Mouse (Mus musculus): ENCODE data around the gene Krt86. TPM values are rescaled to one million over a fixed set of nuclear protein-coding genes. Genes with fewer than 3 reads are reported as not detected.

Gene Krt86
- polyA plus RNA-seq, 1 experiment from 2014 or later = not detected

DNA sequence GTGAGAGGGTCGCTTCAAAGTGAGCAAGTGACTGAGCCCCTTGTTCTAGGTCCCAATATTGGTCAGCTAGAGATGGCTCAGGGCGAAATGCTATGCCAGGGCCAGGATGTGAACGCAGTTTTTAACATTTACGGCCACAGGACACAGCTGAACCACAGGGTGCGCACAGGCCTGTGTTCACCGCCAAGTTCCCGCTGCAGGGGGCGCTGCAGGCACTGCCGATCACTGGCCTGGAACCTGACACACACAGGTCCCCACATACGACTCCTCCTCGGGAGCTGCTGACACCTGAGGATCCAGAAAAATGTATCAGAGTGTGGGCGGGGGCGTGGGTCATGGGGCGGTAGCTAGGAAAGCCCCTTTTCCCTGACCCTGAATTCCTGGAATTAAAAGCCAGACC lies 14.0 kb upstream of the Krt86 start:
- Histone ChIP-seq H3K9ac (no peak overlapping the region), H3K36me3 (no peaks in the 10 kb centered on the region), H3K4me3 (no peak overlapping the region), H3K27me3 (replicated peaks) (no peaks in the 10 kb centered on the region), H3K9me3 (replicated peaks) (no peaks in the 10 kb centered on the region), H3K4me1 (no peaks in the 10 kb centered on the region), H3K4me2 (no peak overlapping the region), H3K27ac (no peak overlapping the region)
- no peak for ATAC-seq
- WGBS (ENCODE audit: insufficient replicate concordance) = 65% methylated on average over 14 of the region's 14 CpGs

DNA sequence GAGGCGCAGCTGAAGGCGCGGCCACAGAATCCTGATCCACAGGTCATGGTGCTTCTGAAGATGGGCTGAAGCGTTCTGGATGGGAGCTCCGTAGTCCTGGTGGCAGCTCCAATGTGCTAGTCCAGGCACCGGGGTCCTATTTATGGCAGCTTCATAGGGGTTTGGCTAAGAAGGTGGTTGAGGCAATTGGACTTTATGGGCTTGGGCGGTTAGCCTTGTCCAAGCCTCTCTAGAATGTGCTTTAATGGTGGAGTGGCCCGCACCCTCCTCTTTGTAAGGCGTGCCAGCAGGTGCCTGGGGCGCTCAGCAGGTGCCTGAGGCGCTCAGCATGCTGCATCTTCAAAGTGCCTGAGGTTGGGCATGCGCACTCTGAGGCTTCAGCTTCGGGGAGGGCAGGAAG lies 9.6 kb upstream of the Krt86 start, which contains the start of gene Krt81:
TSS of gene Krt81 (minus strand) at position 101 of the 400 bp plus-strand sequence.
- H3K27ac ChIP-seq = no peak within 1 kb of the TSS
- no peaks in the 10 kb centered on the region for H3K36me3 ChIP-seq
- H3K4me3 ChIP-seq = no peak within 1 kb of the TSS
- no peaks in the 10 kb centered on the region for H3K4me1 ChIP-seq
- no peak for ATAC-seq
- 64% methylated on average over 13 of the region's 13 CpGs for WGBS (ENCODE audit: insufficient replicate concordance)
- H3K27me3 ChIP-seq (replicated peaks) = no peaks in the 10 kb centered on the region
- no peak within 1 kb of the TSS for H3K9ac ChIP-seq
- no peak within 1 kb of the TSS for H3K4me2 ChIP-seq
- no peaks in the 10 kb centered on the region for H3K9me3 ChIP-seq (replicated peaks)

GRCm38 (mm10) chr15:101469093-101469492 lies 4.2 kb upstream of the Krt86 start:
- H3K27me3 ChIP-seq (replicated peaks) = no peaks in the 10 kb centered on the region
- H3K9ac ChIP-seq = no peak overlapping the region
- H3K27ac ChIP-seq = no peak overlapping the region
- H3K4me3 ChIP-seq = no peak overlapping the region
- no peaks in the 10 kb centered on the region for H3K36me3 ChIP-seq
- ATAC-seq = no peak
- H3K4me2 ChIP-seq = no peak overlapping the region
- H3K4me1 ChIP-seq = no peaks in the 10 kb centered on the region
- WGBS (ENCODE audit: insufficient replicate concordance) = 50% methylated on average over 4 of the region's 4 CpGs
- no peaks in the 10 kb centered on the region for H3K9me3 ChIP-seq (replicated peaks)

GRCm38 (mm10) chr15:101479007-101479665 lies 5.9 kb downstream of the Krt86 start:
- H3K9ac ChIP-seq = no peak overlapping the region
- WGBS (ENCODE audit: insufficient replicate concordance) = 10% methylated on average over 31 of the region's 31 CpGs
- peak overlapping the region; percentile 48 for H3K4me2 ChIP-seq
- no peaks in the 10 kb centered on the region for H3K9me3 ChIP-seq (replicated peaks)
- peaks cover 9% of the 10 kb centered on the region; the same call in 1 of the 2 replicates for H3K4me1 ChIP-seq
- H3K36me3 ChIP-seq = no peaks in the 10 kb centered on the region
- no peak overlapping the region for H3K27ac ChIP-seq
- peaks cover 28% of the 10 kb centered on the region for H3K27me3 ChIP-seq (replicated peaks)
- ATAC-seq = no peak
- peak overlapping the region; percentile 16; the same call in 1 of the 2 replicates for H3K4me3 ChIP-seq

- peaks cover 28% of the 10 kb centered on the region for H3K27me3 ChIP-seq (replicated peaks)
- peaks cover 9% of the 10 kb centered on the region for H3K4me1 ChIP-seq
- WGBS (ENCODE audit: insufficient replicate concordance) = 32% methylated on average over 11 of the region's 11 CpGs
- H3K9me3 ChIP-seq (replicated peaks) = no peaks in the 10 kb centered on the region
- no peaks in the 10 kb centered on the region for H3K36me3 ChIP-seq
- no peak overlapping the region for H3K27ac ChIP-seq
- ATAC-seq = no peak
- no peak overlapping the region for H3K9ac ChIP-seq
- peak overlapping the region; percentile 48 for H3K4me2 ChIP-seq
- H3K4me3 ChIP-seq = no peak overlapping the region
Measured at GRCm38 (mm10) chr15:101479666-101480060, 6.4 kb downstream of the Krt86 start.

GRCm38 (mm10) chr15:101482056-101482455 lies 8.8 kb downstream of the Krt86 start:
- H3K27me3 ChIP-seq (replicated peaks) = peaks cover 28% of the 10 kb centered on the region
- WGBS (ENCODE audit: insufficient replicate concordance) = 27% methylated on average over 4 of the region's 4 CpGs
- ATAC-seq = no peak
- no peak overlapping the region for H3K9ac ChIP-seq
- no peaks in the 10 kb centered on the region for H3K9me3 ChIP-seq (replicated peaks)
- no peak overlapping the region for H3K27ac ChIP-seq
- no peak overlapping the region for H3K4me2 ChIP-seq
- no peak overlapping the region for H3K4me3 ChIP-seq
- peaks cover 9% of the 10 kb centered on the region for H3K4me1 ChIP-seq
- no peaks in the 10 kb centered on the region for H3K36me3 ChIP-seq

- Histone ChIP-seq H3K4me3 (no peak overlapping the region), H3K4me2 (no peak overlapping the region), H3K9me3 (replicated peaks) (no peaks in the 10 kb centered on the region), H3K36me3 (no peaks in the 10 kb centered on the region), H3K9ac (no peak overlapping the region), H3K4me1 (peaks cover 9% of the 10 kb centered on the region), H3K27me3 (replicated peaks) (peaks cover 19% of the 10 kb centered on the region), H3K27ac (no peak overlapping the region)
- WGBS (ENCODE audit: insufficient replicate concordance) = 91% methylated on average over 1 of the region's 1 CpGs
- no peak for ATAC-seq
Measured at GRCm38 (mm10) chr15:101483646-101484045, 10.4 kb downstream of the Krt86 start.

DNA sequence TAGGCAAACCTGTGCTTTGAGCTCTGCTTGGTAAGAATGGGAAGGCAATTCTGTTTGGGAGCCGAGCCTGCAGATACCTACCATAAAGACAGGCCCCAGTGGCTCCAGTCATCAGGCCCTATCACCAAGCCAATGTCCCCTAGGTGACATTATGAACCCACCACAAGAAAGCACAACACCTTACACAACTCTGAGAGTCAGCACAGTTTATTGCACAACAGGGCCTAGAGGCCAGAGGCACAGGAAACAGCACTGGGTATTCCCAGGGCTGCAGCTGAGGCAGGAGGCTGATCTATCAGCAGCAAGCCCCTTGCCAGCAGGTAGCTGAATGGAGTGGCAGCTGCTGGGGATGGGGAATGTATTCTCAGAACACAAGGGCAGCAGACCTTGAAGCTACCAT lies 11.7 kb downstream of the Krt86 start:
- Histone ChIP-seq H3K9me3 (replicated peaks) (no peaks in the 10 kb centered on the region), H3K4me3 (no peak overlapping the region), H3K36me3 (no peaks in the 10 kb centered on the region), H3K9ac (no peak overlapping the region), H3K4me2 (no peak overlapping the region), H3K4me1 (no peaks in the 10 kb centered on the region; the same call in 1 of the 2 replicates), H3K27me3 (replicated peaks) (peaks cover 6% of the 10 kb centered on the region), H3K27ac (no peak overlapping the region)
- no peak for ATAC-seq
- 39% methylated on average over 1 of the region's 1 CpGs for WGBS (ENCODE audit: insufficient replicate concordance)

DNA sequence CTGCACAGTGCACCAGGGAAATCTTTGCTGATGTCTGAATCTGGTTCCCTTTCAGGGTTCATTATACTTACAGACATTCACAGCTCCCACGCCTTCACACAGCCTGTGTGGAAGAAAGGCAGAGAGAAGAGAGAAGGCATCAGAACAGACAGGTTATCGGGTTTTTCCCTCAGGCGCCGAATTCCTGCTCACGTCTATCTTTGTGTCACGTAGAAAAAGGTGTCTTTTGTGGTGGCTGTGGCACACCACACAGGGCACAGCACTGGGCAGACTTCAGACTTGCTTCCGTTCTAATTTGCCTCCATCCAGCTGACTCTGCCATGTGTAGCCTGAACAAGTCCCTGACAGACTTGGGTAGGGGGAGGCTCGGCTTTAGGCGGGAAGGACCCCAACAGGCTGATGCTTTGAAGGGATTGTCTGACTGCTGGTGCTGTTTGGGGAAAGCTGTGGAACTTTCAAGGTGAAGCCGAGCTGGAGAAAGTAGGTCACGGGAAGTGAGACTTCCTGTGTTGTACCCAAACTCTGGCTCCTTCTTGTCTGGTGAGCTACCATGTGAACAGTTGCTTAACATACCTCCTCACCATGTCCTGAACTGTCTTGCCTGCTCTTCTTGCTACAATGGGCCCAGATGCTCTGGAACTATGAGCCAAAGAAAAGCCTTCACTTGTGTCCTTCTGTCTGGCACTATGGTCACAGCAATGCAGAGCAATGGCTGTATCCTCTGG lies 12.8 kb downstream of the Krt86 start:
- no peak for ATAC-seq
- Histone ChIP-seq H3K9ac (no peak overlapping the region), H3K4me1 (no peaks in the 10 kb centered on the region; the same call in 1 of the 2 replicates), H3K4me3 (no peak overlapping the region), H3K27ac (no peak overlapping the region), H3K36me3 (no peaks in the 10 kb centered on the region), H3K4me2 (no peak overlapping the region), H3K9me3 (replicated peaks) (no peaks in the 10 kb centered on the region), H3K27me3 (replicated peaks) (no peaks in the 10 kb centered on the region; the same call in 1 of the 2 replicates)
- WGBS (ENCODE audit: insufficient replicate concordance) = 60% methylated on average over 11 of the region's 11 CpGs

- H3K9me3 ChIP-seq (replicated peaks) = no peaks in the 10 kb centered on the region
- H3K36me3 ChIP-seq = no peaks in the 10 kb centered on the region
- ATAC-seq = no peak
- no peaks in the 10 kb centered on the region for H3K4me1 ChIP-seq
- 81% methylated on average over 6 of the region's 6 CpGs for WGBS (ENCODE audit: insufficient replicate concordance)
- no peak within 1 kb of the TSS for H3K9ac ChIP-seq
- no peak within 1 kb of the TSS for H3K27ac ChIP-seq
- H3K4me2 ChIP-seq = no peak within 1 kb of the TSS
- H3K4me3 ChIP-seq = no peak within 1 kb of the TSS
- H3K27me3 ChIP-seq (replicated peaks) = no peaks in the 10 kb centered on the region; the same call in 1 of the 2 replicates
Measured at GRCm38 (mm10) chr15:101491431-101491830, 18.2 kb downstream of the Krt86 start, which contains the start of gene Krt83. Gene Krt83 (minus strand): TSS chr15:101491512.

- H3K9me3 ChIP-seq (replicated peaks) = no peaks in the 10 kb centered on the region
- H3K4me1 ChIP-seq = no peaks in the 10 kb centered on the region
- H3K27ac ChIP-seq = no peak overlapping the region
- no peak overlapping the region for H3K4me2 ChIP-seq
- H3K27me3 ChIP-seq (replicated peaks) = no peaks in the 10 kb centered on the region
- no peak for ATAC-seq
- H3K9ac ChIP-seq = no peak overlapping the region
- no peaks in the 10 kb centered on the region for H3K36me3 ChIP-seq
- H3K4me3 ChIP-seq = no peak overlapping the region
- 39% methylated on average over 8 of the region's 8 CpGs for WGBS (ENCODE audit: insufficient replicate concordance)
Measured at GRCm38 (mm10) chr15:101492718-101493117, 19.4 kb downstream of the Krt86 start.

DNA sequence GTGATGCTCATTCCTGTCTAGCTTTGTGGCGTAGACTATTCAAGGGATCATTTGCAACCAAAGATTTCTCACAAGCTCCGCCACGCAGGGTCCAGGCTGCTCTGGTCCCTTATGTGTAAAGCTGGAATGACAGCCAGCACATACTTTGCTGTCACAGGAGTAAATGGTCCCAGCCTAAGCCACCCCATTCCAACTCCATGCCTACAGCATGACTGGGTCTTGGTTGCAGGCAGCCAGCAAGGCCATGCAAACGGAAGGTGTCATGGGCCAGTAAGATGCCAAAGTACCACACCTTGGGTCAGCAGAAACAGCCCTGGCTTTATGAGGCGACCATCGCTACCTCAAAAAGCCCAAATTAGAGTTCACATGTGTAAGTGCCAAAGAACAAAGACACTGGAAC lies 20.4 kb downstream of the Krt86 start:
- H3K4me2 ChIP-seq = no peak overlapping the region
- no peaks in the 10 kb centered on the region for H3K9me3 ChIP-seq (replicated peaks)
- no peaks in the 10 kb centered on the region for H3K27me3 ChIP-seq (replicated peaks)
- H3K4me3 ChIP-seq = no peak overlapping the region
- no peak overlapping the region for H3K9ac ChIP-seq
- H3K36me3 ChIP-seq = no peaks in the 10 kb centered on the region
- 75% methylated on average over 6 of the region's 6 CpGs for WGBS (ENCODE audit: insufficient replicate concordance)
- no peaks in the 10 kb centered on the region for H3K4me1 ChIP-seq
- no peak for ATAC-seq
- H3K27ac ChIP-seq = no peak overlapping the region

All from liver, embryonic 12.5 days (tissue).